Mouse (Mus musculus): ENCODE measurements around the gene Dgki.

Dgki gene

GRCm38 (mm10) chr6:37231148-37231547 lies 68.8 kb downstream of the Dgki start:
- no peak for DNase-seq

- no peak for DNase-seq
Observed at GRCm38 (mm10) chr6:37222947-37223510, 77.0 kb downstream of the Dgki start.

- no peak for DNase-seq
Observed at GRCm38 (mm10) chr6:37222016-37222415, 78.0 kb downstream of the Dgki start.

- DNase-seq, result no peak
Observed at GRCm38 (mm10) chr6:37219110-37219509, 80.9 kb downstream of the Dgki start.

- peak; percentile 28 for DNase-seq
Observed at GRCm38 (mm10) chr6:37216342-37216763, 83.6 kb downstream of the Dgki start.

- DNase-seq, result no peak
Observed at GRCm38 (mm10) chr6:37215655-37216054, 84.3 kb downstream of the Dgki start.

GRCm38 (mm10) chr6:37212930-37213329 lies 87.1 kb downstream of the Dgki start:
- no peak for DNase-seq

- DNase-seq, result no peak
Observed at GRCm38 (mm10) chr6:37211545-37212247, 88.3 kb downstream of the Dgki start.

- DNase-seq, result peak; percentile 11
Observed at GRCm38 (mm10) chr6:37202901-37203300, 97.1 kb downstream of the Dgki start.

GRCm38 (mm10) chr6:37200840-37201239 lies 99.1 kb downstream of the Dgki start:
- no peak for DNase-seq

GRCm38 (mm10) chr6:37199502-37199901 lies 100.5 kb downstream of the Dgki start:
- no peak for DNase-seq

- no peak for DNase-seq
Observed at GRCm38 (mm10) chr6:37197745-37198144, 102.2 kb downstream of the Dgki start.

- DNase-seq, result no peak
Observed at GRCm38 (mm10) chr6:37196870-37197269, 103.1 kb downstream of the Dgki start.

GRCm38 (mm10) chr6:37195766-37196165 lies 104.2 kb downstream of the Dgki start:
- no peak for DNase-seq

GRCm38 (mm10) chr6:37181961-37182360 lies 118.0 kb downstream of the Dgki start:
- no peak for DNase-seq

GRCm38 (mm10) chr6:37171149-37171832 lies 128.7 kb downstream of the Dgki start:
- no peak for DNase-seq

- no peak for DNase-seq
Observed at GRCm38 (mm10) chr6:37158880-37159279, 141.1 kb downstream of the Dgki start.

GRCm38 (mm10) chr6:37154051-37154450 lies 145.9 kb downstream of the Dgki start:
- DNase-seq, result no peak

GRCm38 (mm10) chr6:37150483-37150882 lies 149.5 kb downstream of the Dgki start:
- DNase-seq, result no peak

- no peak for DNase-seq
Observed at GRCm38 (mm10) chr6:37150038-37150437, 149.9 kb downstream of the Dgki start.

- DNase-seq, result no peak
Observed at GRCm38 (mm10) chr6:37149196-37149595, 150.8 kb downstream of the Dgki start.

- DNase-seq, result no peak
Observed at GRCm38 (mm10) chr6:37147431-37148022, 152.5 kb downstream of the Dgki start.

GRCm38 (mm10) chr6:37143867-37144163 lies 156.2 kb downstream of the Dgki start:
- no peak for DNase-seq

All from lung, postnatal 10 days (tissue).